Mouse (Mus musculus) spleen, postnatal 36 days (tissue): Measurements from ENCODE around the gene Stag1.

Experiments
- DNase-seq, 2 experiments: peaks; one replicate each; pipeline ENCODE4 v3.0.0; 2022; ENCODE audit warnings: low spot score in 2 of 2, mixed read lengths in 1 of 2

The Stag1 gene

GRCm38 (mm10) chr9:100605522-100605921 lies 7.9 kb downstream of the Stag1 start:
- no peak for DNase-seq

GRCm38 (mm10) chr9:100605985-100606554 lies 8.5 kb downstream of the Stag1 start:
- no peak for DNase-seq

GRCm38 (mm10) chr9:100613501-100614071 lies 16.0 kb downstream of the Stag1 start:
- DNase-seq: no peak

- no peak for DNase-seq
Measured at GRCm38 (mm10) chr9:100616947-100617346, 19.3 kb downstream of the Stag1 start.

- no peak for DNase-seq
Measured at GRCm38 (mm10) chr9:100626258-100626657, 28.7 kb downstream of the Stag1 start.

GRCm38 (mm10) chr9:100640754-100641153 lies 43.2 kb downstream of the Stag1 start:
- no peak for DNase-seq

- DNase-seq: no peak
Measured at GRCm38 (mm10) chr9:100641391-100642085, 43.9 kb downstream of the Stag1 start.

- DNase-seq: no peak
Measured at GRCm38 (mm10) chr9:100642186-100642839, 44.7 kb downstream of the Stag1 start.

- peak; percentile 98 to 99 for DNase-seq
Measured at GRCm38 (mm10) chr9:100642840-100643697, 45.5 kb downstream of the Stag1 start.

GRCm38 (mm10) chr9:100644071-100644771 lies 46.6 kb downstream of the Stag1 start:
- DNase-seq: peak; percentile 53 to 60

GRCm38 (mm10) chr9:100645026-100645940 lies 47.7 kb downstream of the Stag1 start:
- no peak for DNase-seq

- no peak for DNase-seq
Measured at GRCm38 (mm10) chr9:100646276-100646675, 48.7 kb downstream of the Stag1 start.

GRCm38 (mm10) chr9:100647774-100648323 lies 50.3 kb downstream of the Stag1 start:
- no peak for DNase-seq

GRCm38 (mm10) chr9:100654104-100654503 lies 56.5 kb downstream of the Stag1 start:
- no peak for DNase-seq

GRCm38 (mm10) chr9:100656058-100656457 lies 58.5 kb downstream of the Stag1 start:
- no peak for DNase-seq

- DNase-seq: no peak
Measured at GRCm38 (mm10) chr9:100660587-100660986, 63.0 kb downstream of the Stag1 start.

GRCm38 (mm10) chr9:100663473-100664134 lies 66.0 kb downstream of the Stag1 start:
- peak in 1 of 2 experiments; percentile 7 for DNase-seq

GRCm38 (mm10) chr9:100670151-100670550 lies 72.6 kb downstream of the Stag1 start:
- no peak for DNase-seq

- no peak for DNase-seq
Measured at GRCm38 (mm10) chr9:100679036-100679435, 81.4 kb downstream of the Stag1 start.
